Mouse (Mus musculus) kidney, postnatal 25 days (tissue): ENCODE results near the gene Entpd1.
A peak's percentile ranks its signal among the peaks of the same experiment; 100 is the strongest.

Experiments used
- DNase-seq, 2 experiments: peaks; one replicate each; pipeline ENCODE4 v3.0.0; 2021; ENCODE audit warnings: mixed read lengths in 2 of 2

Gene Entpd1

DNA sequence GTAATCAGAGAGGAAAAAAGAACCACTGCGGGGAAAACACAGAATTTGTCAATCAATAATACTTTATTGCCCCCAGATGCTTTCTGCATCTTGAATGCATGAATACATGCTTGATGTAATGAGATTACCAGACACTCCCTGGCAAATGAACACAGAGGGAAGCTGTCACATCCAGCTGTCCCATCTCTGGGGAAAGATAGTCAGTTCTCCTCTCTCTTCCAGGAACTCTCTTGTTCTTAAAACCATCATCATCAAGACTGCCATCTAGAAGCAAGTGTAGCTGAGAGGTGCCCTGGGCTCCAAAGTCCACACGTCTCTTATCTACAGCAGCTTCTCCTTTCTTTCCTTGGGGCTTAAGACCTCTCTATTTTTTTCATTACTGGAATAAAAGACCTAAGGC lies 114.4 kb downstream of the Entpd1 start:
- DNase-seq = no peak

DNA sequence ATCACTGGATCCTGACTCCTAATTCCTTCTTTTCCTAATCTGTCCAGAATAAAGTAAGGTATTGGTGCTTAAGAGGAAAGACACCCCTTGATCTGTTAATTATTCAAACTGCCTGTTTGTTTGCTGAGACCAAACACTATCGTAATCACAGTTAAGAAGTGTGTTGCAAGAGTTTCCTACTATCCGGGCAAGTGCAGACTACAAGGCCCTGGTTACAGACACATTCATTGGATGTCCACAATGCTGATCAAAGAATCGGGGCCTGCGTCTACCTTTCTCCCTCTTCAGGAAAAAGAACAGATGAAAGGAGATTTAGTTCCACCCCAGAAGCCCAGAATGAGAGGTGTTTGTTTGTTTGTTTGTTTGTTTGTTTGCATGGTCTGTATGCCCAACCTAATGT lies 116.0 kb downstream of the Entpd1 start:
- DNase-seq = no peak

DNA sequence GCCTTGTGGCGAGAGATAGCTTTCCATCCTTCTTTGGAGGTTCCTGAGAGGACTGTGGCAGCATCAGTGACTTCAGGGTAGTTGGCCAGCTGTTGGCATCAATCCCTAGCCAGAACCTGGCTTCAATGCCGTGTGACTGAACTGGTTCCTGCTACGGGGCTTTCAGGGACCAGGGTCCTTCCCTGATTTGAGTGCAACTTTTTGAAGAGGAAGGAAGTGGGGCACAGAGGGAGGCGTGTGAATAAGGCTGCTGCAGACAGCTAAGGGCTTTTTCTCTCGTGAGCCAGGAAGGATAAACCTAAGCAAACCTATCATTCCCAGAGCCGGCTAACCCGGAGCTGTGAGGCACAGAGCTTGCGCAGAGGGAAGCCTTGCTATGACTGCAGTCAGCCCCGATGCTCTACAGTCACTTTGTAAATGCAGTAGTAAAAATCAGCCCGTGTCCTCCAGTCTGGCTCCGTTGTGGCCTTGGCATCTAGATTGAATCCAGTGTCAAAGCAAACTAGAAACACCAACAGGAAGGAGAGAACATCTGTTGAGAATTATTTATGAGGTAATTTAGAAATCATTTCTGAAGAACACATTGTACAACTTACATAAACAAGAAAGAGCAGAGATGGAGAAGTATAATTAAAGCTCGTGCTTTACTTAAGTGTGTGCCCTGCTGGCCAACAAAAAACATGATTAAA lies 116.7 kb downstream of the Entpd1 start:
- no peak for DNase-seq

DNA sequence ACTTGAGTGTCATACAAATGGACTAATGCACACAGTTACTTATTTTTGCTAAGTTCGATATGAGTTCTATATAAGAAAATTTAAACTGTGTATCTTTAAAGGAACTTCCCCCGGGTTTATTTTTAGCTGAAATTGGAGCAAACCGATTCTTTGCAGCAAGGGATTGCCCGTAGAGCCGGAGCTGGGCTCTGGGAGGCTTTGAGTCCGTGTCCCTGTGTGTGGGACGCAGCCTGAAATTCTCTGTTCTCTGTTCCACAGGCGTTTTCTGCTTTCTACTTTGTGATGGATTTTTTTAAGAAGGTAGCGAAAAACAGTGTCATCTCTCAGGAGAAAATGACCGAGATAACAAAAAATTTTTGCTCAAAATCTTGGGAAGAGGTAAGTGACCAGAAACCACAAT lies 121.2 kb downstream of the Entpd1 start:
- no peak for DNase-seq

DNA sequence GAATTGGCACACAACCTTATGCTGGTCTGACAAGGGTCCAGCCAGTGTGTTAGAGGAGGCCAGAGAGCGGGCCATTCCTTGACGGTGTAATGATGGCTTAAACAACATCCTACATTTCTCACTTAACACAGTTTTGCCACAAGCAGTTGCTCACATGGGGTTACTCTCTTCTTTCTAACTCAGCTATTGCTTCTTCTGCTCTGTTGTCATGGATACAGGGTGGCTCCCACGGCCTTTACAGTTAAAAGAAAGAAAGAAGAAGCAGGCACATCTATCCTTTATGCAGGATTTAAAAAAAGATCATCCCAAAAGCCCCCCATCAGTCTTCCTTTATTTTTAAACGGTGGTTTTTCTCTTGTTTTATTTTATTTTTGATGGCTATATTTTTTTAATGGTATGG lies 121.7 kb downstream of the Entpd1 start:
- no peak for DNase-seq

DNA sequence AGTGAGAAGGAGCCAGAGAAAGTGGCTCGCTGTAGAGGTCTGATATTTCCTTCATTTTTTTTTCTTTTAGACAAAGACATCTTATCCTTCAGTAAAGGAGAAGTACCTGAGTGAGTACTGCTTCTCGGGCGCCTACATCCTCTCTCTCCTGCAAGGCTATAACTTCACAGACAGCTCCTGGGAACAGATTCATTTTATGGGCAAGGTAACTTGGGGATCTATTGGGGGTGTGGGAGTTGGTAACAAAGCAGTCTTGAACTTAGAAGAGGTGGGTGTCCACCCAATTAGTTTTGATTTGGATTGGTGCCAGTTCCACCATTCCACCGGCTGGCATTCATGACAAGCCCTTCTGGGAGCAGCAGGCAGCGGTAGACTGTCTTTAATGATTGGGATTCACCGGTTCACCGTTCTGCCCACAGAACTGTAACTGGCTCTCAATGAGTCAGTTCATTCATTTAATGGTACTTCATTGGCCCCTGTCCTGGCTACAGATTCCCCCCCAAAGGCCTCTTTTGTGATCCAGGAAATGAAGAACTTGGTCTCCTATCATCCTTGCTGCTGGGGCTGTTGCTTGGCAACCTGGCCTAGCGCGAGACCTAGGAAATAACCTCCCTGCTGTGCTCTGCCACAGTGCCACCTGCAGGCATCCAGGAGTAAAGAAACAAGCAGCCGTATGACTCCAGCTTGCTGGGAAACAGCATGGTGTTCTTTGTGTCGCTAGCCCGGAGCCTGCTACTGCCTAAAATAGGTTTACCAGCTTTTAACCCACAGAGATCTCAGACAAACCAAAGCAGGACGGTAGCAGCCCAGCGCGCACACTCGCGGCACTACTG lies 124.7 kb downstream of the Entpd1 start:
- DNase-seq = peak; percentile 59 to 79

DNA sequence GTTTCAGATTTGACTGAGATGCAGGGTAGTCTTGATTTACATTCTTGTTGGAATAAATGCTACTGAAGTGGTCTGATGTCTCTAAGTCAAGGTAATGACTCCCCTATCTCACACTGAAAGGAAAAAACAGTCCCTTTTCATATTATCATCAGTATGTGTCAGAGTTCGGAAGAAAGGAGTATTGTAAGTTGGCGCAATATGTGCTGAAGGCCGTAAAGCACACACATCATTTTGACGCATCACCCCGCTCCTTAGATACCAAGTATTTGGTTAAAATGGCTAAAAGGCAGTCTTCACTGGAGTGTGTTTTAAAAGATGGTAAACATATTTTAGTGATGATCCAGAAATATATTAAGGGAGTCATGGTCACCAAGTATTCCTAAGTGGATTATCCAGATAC lies 125.4 kb downstream of the Entpd1 start:
- DNase-seq = no peak

DNA sequence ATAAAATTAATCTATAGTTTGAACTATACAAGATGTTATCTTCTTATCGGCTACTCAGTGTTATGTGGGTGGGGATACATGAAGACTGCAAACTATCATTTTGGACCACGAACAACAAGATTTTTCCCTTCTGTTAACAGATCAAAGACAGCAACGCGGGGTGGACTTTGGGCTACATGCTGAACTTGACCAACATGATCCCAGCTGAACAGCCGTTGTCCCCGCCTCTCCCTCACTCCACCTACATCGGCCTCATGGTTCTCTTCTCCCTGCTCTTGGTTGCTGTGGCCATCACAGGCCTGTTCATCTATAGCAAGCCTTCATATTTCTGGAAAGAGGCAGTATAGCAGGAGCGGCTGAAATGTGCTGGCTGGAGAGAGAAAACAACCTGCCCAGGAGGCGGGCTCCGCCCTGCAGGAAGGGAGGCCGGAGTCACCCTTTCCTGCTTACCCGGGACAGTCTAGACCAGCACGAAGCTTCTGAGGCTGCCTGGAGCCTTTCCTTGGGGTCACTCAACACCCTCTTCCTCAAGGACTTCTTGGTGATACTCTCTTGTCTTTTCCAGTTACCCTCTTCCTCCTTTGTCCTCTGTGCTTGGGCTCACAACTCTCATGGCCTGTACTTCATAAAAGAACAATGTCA lies 126.6 kb downstream of the Entpd1 start:
- no peak for DNase-seq

DNA sequence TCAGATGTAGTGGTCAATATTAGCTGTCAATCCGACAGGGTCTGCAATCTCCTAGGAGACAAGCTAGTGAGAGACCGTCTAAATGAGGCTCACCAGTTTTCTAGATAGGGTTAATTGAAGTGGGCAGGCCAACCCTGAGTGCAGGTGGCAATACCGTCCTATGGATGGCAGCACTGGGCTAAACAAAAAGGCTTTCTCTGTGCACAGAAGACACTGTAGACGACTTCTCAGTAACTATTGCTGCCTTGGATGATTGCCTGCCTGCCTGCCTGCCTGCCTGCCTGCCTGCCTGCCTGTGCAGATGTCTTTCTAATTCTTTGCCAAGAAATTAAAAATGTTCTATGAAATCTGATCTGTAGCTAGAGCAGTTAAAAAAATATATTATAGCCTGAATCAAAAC lies 134.4 kb downstream of the Entpd1 start:
- no peak for DNase-seq

DNA sequence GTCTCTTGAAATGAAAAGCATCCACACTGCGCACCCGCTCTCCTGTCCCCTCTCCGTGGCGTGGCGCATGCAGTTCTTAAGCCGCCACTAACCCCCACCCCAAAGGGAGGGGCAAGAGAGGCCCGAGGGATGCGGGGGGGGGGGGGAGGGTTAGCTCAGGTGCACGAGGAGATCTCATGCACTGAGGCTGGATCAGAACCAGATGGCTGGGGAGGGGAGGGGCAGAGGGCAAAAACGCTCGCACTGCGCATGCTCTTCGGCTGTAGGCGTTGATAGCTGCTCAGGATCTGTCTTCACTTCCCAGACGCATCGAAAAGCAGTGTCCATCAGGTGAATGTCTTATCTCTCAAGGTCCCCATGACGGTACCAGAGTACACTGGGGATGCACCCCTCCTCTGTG lies 136.4 kb downstream of the Entpd1 start, which contains the start of gene Cc2d2b:
Gene Cc2d2b (plus strand): TSS at position 195 of the 400 bp plus-strand sequence.
- no peak for DNase-seq

DNA sequence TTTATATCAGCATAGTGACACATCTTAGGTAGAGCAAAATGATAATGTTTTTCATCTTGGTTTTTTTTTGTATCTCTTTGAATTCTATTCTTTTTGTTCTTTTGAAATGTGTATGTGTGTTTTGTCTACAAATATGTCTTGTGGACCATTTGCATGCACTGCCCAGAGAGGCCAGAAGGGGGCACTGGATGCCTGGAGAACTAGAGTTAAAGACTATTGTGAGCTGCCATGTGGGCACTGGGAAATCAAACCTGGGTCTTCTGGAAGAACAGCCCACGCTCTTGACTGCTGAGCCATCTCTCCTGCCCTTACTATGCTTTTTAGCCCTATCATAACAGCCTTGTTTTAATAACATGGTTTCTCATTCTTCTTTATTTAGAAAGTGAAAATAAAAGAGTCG lies 142.1 kb downstream of the Entpd1 start:
- peak in 1 of 2 experiments; percentile 63 for DNase-seq

DNA sequence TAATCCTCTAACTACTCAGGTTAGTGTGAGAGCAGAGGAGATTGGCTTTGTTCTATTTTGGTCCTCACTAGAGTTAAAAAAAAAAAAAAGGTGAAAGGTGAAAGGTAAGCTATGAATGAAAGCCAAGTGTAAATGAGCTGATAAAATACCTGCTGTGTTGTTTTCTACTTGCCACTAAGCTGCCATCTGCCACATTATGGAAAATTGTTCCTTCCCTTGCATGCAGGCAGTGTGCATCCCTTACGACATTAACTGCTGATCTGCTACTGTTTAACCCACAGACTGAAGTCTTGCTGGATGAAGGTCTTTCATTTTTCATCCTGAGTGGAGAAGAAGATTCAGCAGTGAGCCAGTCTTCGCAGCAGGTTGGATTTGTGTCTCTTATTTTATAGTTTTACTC lies 147.9 kb downstream of the Entpd1 start:
- no peak for DNase-seq

DNA sequence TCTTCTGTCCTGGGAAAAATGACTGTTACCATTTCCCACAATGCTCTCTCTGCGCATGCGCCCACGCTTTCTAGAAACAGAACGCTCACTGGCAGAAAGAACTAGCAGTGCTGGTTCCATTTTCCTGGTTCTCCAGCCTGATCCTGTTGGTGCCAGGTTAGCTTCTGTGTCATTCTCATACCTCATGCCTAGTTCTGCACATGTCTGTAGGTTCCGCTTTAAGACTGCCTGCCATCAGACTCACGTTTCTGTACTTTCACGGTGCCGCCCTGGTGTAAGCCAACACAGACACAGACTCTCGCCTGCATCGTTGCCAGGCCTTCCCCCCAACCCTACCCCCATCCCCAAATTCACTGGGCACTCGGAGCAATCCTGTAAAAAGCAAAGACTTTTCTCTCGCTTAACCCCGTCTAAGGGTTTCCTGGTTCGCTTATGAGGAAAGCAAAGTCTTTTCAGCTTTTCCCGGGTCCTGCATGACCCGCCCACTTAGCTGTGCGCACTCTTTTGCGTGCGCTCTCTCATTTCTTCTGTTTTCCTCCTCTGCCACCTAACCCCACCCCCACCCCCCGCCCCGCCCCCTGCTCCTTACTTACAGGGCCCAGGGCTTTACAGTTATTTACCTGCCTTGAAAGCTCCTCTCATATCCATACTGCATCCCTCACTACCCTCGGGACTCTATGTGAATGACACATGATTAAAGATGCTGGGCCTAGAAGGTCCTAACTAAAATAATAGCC lies 150.0 kb downstream of the Entpd1 start:
- DNase-seq = peak in 1 of 2 experiments; percentile 30

DNA sequence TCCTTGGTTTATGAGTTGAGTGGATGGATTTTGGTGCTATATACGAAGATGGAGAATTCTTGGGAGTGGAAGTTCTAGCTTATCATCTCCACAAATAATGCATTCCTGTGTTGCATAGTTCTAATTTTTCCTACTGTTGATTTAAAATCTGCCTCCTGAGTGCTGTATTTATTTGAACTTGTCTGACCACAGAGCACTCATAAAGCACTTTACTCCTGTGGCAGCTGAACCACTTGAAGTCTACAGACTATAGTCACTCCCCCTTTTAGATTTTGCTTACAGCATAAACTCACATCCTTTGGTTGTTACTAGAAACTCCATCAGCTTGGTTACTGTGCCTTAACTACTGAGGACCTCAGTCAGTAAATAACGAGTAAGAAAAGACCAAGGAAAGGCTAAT lies 155.0 kb downstream of the Entpd1 start:
- no peak for DNase-seq

DNA sequence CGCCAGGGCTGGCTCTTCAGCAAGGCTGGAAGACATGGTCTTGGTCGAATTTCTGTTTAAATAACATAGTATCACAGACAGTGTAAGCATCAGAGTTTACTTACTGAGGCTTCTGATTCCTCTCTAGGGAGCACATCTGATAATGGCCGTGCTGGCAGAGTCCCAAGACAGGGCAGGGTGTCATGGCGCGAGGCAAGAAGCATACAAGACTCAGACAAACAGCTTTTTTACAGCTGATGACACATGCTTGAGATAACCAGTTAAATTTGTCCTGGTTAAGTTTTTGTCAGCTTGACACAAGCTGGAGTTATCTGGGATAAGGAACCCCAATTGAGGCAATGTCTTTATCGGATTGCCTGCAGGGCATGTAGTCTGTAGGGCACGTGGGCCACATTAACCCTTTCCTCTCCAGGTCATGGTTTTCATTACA lies 157.2 kb downstream of the Entpd1 start:
- DNase-seq = no peak

DNA sequence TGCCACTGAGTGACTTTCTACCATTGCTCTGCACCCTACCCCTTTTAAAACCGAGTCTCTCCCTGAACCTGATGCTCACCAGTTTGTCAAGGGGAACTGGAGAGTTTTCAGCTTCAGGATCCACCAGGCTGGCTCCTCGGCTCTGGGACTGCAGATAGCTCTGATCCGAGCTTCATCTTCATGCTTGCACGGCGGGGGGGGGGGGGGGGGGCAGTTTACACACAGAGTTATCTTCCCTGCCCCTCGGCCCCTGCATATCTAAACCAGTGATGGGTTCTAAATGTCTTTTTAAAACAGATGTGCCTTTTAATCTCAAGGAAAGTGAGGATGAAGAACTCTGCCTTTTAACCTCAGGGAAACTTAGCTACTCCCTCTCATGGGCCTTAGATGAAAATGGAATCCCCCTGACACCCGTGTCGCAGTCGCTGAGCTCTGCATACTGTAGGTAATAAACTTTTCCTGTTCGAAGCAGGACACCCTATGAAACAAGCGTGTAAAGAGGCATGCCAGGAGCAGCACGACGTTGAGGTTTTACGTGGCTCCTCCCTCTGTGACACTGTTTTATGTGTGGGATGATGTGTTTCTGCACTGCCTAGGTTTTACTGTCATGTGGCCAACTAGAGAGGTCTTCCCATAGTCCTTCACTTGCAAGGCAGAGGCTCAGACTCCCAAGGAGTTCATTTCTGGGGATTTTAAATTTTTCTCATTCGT lies 176.0 kb downstream of the Entpd1 start:
- no peak for DNase-seq

DNA sequence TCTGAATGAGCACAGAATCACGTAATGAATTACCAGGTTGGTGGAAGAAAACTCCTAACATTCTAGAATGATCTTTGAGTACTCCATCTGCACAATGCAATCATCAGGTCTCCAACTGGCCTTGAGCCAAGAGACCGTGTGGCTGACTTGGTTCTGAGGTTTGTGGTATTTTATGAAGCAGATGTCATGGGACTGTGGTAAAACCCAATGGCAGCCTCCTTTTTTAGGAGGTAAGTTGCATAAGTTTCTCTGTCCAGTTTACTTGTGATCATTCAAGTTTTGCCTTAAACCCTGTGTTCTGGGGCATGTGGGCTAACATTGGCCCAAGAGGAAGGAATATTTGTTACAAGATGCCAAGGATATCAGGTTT lies 176.5 kb downstream of the Entpd1 start:
- no peak for DNase-seq
